Mouse (Mus musculus): ENCODE measurements around the gene Cdyl2.

Gene Cdyl2

DNA sequence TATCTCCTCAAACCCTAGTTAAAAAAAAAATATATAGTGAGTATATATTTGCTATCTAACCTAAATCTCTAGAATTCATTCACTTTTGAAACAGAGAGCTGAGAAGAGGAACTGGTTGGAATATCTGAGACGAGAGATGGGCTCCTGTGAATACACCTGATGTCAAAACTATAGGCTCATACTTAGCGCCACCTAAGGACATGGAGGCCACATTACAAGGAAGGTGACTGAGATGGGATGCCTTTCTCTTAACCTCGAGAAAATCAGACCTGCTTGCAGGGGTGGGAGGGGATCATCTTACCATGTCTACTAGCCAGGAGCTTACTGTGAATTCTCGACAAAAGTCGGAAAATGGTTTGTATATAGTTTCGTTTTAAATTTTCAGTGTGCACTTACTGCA is 30.3 kb downstream of the Cdyl2 start:
- DNase-seq (ENCODE audit: low read depth, low spot score) = peak; percentile 55
- H3K27me3 ChIP-seq (ENCODE audit: control insufficient read depth, insufficient read depth, low read length, poor library complexity, severe bottlenecking) = no peaks in the 10 kb centered on the region
- H3K36me3 ChIP-seq (ENCODE audit: control insufficient read depth, insufficient read depth, low read length, poor library complexity, severe bottlenecking) = no peaks in the 10 kb centered on the region

DNA sequence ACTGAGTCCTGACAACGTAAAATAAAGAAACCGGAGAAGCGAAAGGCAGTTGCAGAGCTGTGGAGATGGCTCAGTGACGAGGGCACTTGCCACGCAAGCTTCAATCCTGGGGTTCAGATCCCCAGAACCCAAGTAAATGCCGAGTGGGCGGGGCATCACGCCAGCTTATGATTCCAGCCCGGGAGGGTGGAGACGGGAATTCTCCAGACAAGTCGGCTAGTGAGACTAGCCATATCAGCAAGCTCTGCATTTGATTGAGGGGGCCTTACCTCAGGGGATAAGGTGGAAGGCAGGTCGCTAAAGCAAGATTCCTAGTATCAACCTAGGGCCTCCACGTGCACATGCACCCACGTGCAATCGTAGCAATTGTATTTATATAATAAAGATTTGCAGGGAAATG is 39.9 kb downstream of the Cdyl2 start:
- H3K36me3 ChIP-seq (ENCODE audit: control insufficient read depth, insufficient read depth, low read length, poor library complexity, severe bottlenecking) = no peaks in the 10 kb centered on the region
- DNase-seq (ENCODE audit: low read depth, low spot score) = no peak
- no peaks in the 10 kb centered on the region for H3K27me3 ChIP-seq (ENCODE audit: control insufficient read depth, insufficient read depth, low read length, poor library complexity, severe bottlenecking)

- Histone ChIP-seq H3K36me3 (ENCODE audit: control insufficient read depth, insufficient read depth, low read length, poor library complexity, severe bottlenecking) (no peaks in the 10 kb centered on the region), H3K27me3 (ENCODE audit: control insufficient read depth, insufficient read depth, low read length, poor library complexity, severe bottlenecking) (no peaks in the 10 kb centered on the region)
- DNase-seq (ENCODE audit: low read depth, low spot score) = peak; percentile 22
Observed at GRCm38 (mm10) chr8:116689741-116690140, 43.0 kb downstream of the Cdyl2 start.

- no peak for DNase-seq (ENCODE audit: low read depth, low spot score)
Observed at GRCm38 (mm10) chr8:116676174-116676573, 56.6 kb downstream of the Cdyl2 start.

DNA sequence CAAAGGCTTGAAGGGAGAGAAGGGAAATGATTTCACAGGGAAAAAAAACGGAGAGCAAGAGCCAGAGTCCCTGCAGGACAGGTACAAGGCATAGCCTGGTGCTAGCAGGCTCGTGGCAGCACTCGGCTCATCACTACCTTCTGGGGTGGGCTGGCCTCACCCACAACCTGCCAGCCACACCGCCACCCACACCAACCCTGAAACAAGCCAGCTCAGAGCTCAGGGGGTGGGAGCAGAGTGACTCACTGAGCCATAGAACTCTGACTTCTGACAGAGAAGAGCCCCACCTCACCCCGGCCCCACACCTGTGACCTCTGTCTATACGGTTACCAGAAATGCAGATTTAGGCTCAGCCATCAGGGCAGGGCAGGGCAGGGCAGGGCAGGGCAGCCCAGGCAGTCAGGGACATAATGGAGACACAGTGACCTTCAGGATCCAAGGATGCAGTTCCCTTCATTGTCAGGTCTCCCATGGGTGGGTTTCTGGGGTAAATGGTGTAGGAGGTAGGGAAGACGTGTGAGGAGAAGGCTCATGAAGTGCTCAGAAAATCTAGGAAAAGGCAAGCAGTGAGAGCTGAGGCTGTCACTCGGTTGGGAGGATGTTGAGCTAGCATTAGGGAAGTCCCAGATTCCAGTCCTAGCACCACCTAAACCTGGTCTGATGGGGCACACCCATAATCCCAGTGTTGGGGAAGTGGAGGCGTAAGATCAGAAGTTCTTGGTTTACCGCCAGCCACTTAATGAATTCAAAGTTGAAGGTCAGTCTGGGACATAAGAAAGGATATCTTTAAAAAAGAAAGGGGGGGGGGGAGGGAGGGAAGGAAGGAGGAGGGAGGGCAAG is 58.6 kb downstream of the Cdyl2 start:
- peak; percentile 25 for DNase-seq (ENCODE audit: low read depth, low spot score)
- Histone ChIP-seq H3K27me3 (ENCODE audit: control insufficient read depth, insufficient read depth, low read length, poor library complexity, severe bottlenecking) (no peaks in the 10 kb centered on the region), H3K36me3 (ENCODE audit: control insufficient read depth, insufficient read depth, low read length, poor library complexity, severe bottlenecking) (no peaks in the 10 kb centered on the region)

More at GRCm38 (mm10) chr8:116676174-116676573, 56.6 kb downstream of the Cdyl2 start:
- H3K27me3 ChIP-seq (ENCODE audit: control insufficient read depth, insufficient read depth, low read length, poor library complexity, severe bottlenecking) = no peaks in the 10 kb centered on the region
- no peaks in the 10 kb centered on the region for H3K36me3 ChIP-seq (ENCODE audit: control insufficient read depth, insufficient read depth, low read length, poor library complexity, severe bottlenecking)

GRCm38 (mm10) chr8:116673493-116673892 is 59.3 kb downstream of the Cdyl2 start:
- no peaks in the 10 kb centered on the region for H3K36me3 ChIP-seq (ENCODE audit: control insufficient read depth, insufficient read depth, low read length, poor library complexity, severe bottlenecking)
- no peaks in the 10 kb centered on the region for H3K27me3 ChIP-seq (ENCODE audit: control insufficient read depth, insufficient read depth, low read length, poor library complexity, severe bottlenecking)
- no peak for DNase-seq (ENCODE audit: low read depth, low spot score)

DNA sequence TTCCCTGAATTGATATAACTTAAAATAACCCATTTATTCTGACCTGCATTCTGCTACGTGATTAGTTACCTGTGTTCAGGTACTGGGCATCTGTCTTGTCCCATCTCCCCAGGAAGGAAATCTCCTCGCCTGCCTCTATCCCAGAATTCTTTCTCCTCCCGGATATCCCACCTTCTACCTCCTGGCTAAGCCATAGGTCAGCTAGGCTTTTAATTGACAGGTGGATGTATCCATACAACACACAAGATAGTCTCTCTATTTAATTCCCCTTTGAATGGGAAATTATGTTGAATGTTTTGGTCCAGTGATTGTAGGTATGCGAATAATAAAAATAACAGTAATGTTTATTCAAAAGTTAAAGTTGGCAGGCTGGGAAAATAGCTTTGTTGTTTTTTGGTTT is 59.7 kb downstream of the Cdyl2 start:
- no peaks in the 10 kb centered on the region for H3K27me3 ChIP-seq (ENCODE audit: control insufficient read depth, insufficient read depth, low read length, poor library complexity, severe bottlenecking)
- no peak for DNase-seq (ENCODE audit: low read depth, low spot score)
- no peaks in the 10 kb centered on the region for H3K36me3 ChIP-seq (ENCODE audit: control insufficient read depth, insufficient read depth, low read length, poor library complexity, severe bottlenecking)

- Histone ChIP-seq H3K27me3 (ENCODE audit: control insufficient read depth, insufficient read depth, low read length, poor library complexity, severe bottlenecking) (no peaks in the 10 kb centered on the region), H3K36me3 (ENCODE audit: control insufficient read depth, insufficient read depth, low read length, poor library complexity, severe bottlenecking) (no peaks in the 10 kb centered on the region)
- DNase-seq (ENCODE audit: low read depth, low spot score) = peak; percentile 35
Observed at GRCm38 (mm10) chr8:116671543-116671942, 61.2 kb downstream of the Cdyl2 start.

DNA sequence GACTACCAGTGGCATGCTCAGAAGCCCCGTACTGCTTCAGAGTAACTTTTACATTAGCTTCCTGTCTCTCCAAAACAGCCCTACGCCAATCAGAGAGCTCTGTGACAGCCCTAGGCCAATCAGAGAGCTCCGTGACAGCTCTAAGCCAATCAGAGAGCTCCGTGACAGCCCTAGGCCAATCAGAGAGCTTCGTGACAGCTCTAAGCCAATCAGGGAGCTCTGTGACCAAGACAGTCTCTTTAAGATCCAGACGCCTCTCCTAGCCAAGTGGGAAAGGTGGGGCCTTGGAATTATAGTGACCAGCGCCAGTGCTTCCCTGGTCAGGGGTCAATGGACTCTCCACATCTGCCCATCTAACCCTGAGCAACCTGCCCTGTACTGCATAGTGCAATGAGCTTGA is 62.2 kb downstream of the Cdyl2 start:
- DNase-seq (ENCODE audit: low read depth, low spot score) = no peak
- Histone ChIP-seq H3K27me3 (ENCODE audit: control insufficient read depth, insufficient read depth, low read length, poor library complexity, severe bottlenecking) (no peaks in the 10 kb centered on the region), H3K36me3 (ENCODE audit: control insufficient read depth, insufficient read depth, low read length, poor library complexity, severe bottlenecking) (no peaks in the 10 kb centered on the region)

DNA sequence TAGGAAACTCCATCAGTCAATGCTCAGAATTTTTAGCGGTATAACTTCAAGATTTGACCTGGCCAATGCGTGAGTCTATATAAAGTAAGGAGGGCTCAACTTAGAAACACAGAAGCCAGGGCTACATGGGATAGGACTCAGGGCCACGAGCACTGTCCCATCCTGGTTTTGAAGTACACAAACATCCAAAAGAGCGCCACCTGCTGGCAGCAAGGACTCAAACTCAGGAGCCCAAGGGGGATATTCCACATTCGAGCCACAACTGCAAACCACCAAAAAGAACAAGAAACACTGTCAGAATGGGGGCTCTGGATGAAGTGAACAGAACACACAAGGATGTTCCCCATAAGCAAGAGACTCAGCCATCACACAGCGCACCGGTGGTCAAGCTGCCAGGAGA is 63.8 kb downstream of the Cdyl2 start:
- DNase-seq (ENCODE audit: low read depth, low spot score) = peak; percentile 15

GRCm38 (mm10) chr8:116666781-116667325 is 65.9 kb downstream of the Cdyl2 start:
- no peaks in the 10 kb centered on the region for H3K36me3 ChIP-seq (ENCODE audit: control insufficient read depth, insufficient read depth, low read length, poor library complexity, severe bottlenecking)
- DNase-seq (ENCODE audit: low read depth, low spot score) = no peak

More for the DNA sequence above, 63.8 kb downstream of the Cdyl2 start:
- Histone ChIP-seq H3K27me3 (ENCODE audit: control insufficient read depth, insufficient read depth, low read length, poor library complexity, severe bottlenecking) (no peaks in the 10 kb centered on the region), H3K36me3 (ENCODE audit: control insufficient read depth, insufficient read depth, low read length, poor library complexity, severe bottlenecking) (no peaks in the 10 kb centered on the region)

GRCm38 (mm10) chr8:116661521-116661920 is 71.3 kb downstream of the Cdyl2 start:
- no peak for DNase-seq (ENCODE audit: low read depth, low spot score)
- Histone ChIP-seq H3K36me3 (ENCODE audit: control insufficient read depth, insufficient read depth, low read length, poor library complexity, severe bottlenecking) (no peaks in the 10 kb centered on the region), H3K27me3 (ENCODE audit: control insufficient read depth, insufficient read depth, low read length, poor library complexity, severe bottlenecking) (no peaks in the 10 kb centered on the region)

More at GRCm38 (mm10) chr8:116666781-116667325, 65.9 kb downstream of the Cdyl2 start:
- no peaks in the 10 kb centered on the region for H3K27me3 ChIP-seq (ENCODE audit: control insufficient read depth, insufficient read depth, low read length, poor library complexity, severe bottlenecking)

- Histone ChIP-seq H3K27me3 (ENCODE audit: control insufficient read depth, insufficient read depth, low read length, poor library complexity, severe bottlenecking) (no peaks in the 10 kb centered on the region), H3K36me3 (ENCODE audit: control insufficient read depth, insufficient read depth, low read length, poor library complexity, severe bottlenecking) (no peaks in the 10 kb centered on the region)
- no peak for DNase-seq (ENCODE audit: low read depth, low spot score)
Observed at GRCm38 (mm10) chr8:116656811-116657210, 76.0 kb downstream of the Cdyl2 start.

GRCm38 (mm10) chr8:116654881-116655280 is 77.9 kb downstream of the Cdyl2 start:
- Histone ChIP-seq H3K36me3 (ENCODE audit: control insufficient read depth, insufficient read depth, low read length, poor library complexity, severe bottlenecking) (no peaks in the 10 kb centered on the region), H3K27me3 (ENCODE audit: control insufficient read depth, insufficient read depth, low read length, poor library complexity, severe bottlenecking) (no peaks in the 10 kb centered on the region)
- DNase-seq (ENCODE audit: low read depth, low spot score) = no peak

DNA sequence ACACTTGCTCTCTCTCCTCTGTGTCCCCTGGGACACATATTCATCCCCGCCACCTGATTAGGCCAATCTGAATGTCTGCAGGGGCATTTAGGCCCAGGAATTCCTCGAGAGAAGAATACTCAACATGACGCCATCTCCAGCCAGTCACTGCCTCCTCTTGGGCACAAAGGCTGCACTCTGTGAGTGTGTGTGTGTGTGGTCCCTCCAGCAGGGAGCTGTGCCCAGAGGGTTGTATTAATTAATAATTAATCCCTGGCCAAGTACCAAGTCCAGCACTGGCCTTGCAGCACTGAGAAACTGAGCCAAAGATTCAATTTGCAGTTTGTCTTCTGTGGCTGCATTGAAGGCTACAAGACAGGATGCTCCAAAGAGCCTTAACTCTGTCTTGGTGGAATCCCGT is 79.8 kb downstream of the Cdyl2 start:
- H3K36me3 ChIP-seq (ENCODE audit: control insufficient read depth, insufficient read depth, low read length, poor library complexity, severe bottlenecking) = no peaks in the 10 kb centered on the region
- H3K27me3 ChIP-seq (ENCODE audit: control insufficient read depth, insufficient read depth, low read length, poor library complexity, severe bottlenecking) = no peaks in the 10 kb centered on the region
- no peak for DNase-seq (ENCODE audit: low read depth, low spot score)
